Mouse (Mus musculus) gastrocnemius, adult 8-10 months (tissue): Measurements from ENCODE around the gene Haus4. TPM values are rescaled to one million over a fixed set of nuclear protein-coding genes. Genes with fewer than 3 reads are reported as not detected.

Experiments
- DNase-seq, 2 experiments: peaks; one replicate each; pipeline ENCODE4 v3.0.0; 2022; ENCODE audit warnings: low spot score in 2 of 2
- total RNA-seq, 4 experiments: library from RNA; stranded (reverse); gene quantifications; 2 replicates each; pipeline ENCODE4 v1.2.4; 2022

Gene Haus4
- total RNA-seq, 4 experiments from 2014 or later = 1.6 to 3.5 (median 3.1) TPM

DNA sequence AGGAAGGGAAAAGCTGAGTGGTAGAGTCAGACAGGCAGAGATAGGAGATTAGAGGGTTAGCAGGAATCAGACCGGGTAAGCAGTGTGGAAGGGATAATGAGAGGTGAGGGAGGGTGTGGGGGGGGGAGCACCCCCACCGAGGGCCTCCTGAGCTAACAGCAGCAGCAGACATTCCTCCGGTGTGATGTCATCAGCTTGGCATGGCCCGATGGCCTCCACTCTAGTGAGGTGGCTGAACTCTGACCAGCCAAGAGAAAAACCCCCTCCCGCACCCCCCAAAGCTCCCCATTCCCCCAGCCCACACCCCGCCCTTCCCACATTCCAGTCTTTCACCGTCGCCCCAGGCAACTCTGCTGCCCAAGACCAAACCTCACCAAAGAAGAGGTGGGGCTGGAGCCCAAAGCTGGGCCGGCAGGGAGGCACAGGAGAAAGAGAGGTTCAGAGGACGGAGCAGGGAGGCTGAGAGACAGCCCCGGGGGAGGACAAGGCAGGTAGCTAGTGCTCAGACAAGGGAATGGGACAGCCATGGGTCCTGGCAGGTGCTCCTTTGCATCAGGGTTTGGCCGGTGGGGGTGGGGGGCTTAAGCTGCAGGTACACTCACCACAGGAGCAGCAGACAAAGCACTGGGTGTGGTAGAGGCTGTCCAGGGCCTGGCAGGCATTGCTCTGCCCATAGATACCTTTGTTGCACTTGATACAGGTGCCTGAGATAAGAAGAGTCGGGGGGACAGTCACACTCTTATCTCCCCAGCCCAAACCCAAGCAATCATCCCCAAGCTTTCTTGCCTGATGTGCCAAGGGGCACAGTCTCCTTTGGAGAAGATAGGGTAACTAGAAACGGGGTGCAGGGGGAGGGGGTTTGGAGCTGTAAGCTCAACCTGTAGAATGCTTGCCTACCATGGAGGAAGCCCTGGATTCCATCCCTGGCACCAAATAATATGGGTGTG lies 18.6 kb upstream of the Haus4 start:
- DNase-seq = no peak

DNA sequence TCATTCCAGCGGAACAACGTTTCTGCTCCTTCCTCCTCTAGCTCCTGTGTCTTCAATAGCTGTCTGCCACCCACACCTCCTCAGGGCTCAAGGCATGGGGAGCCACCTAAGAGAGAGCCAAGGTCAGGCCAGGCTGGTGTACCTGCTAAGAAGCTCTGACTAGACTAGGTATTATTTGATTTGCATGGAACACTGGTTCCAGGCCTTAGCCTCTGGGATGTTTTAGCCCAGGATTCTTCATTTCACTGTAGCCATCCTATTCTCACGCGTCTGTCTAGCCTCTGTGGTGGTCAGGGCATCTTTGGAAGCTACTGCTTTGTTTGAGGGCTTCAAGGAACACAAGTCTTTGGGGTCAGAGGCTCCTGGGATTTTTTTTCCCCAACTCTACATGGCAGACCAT lies 17.7 kb upstream of the Haus4 start:
- no peak for DNase-seq

DNA sequence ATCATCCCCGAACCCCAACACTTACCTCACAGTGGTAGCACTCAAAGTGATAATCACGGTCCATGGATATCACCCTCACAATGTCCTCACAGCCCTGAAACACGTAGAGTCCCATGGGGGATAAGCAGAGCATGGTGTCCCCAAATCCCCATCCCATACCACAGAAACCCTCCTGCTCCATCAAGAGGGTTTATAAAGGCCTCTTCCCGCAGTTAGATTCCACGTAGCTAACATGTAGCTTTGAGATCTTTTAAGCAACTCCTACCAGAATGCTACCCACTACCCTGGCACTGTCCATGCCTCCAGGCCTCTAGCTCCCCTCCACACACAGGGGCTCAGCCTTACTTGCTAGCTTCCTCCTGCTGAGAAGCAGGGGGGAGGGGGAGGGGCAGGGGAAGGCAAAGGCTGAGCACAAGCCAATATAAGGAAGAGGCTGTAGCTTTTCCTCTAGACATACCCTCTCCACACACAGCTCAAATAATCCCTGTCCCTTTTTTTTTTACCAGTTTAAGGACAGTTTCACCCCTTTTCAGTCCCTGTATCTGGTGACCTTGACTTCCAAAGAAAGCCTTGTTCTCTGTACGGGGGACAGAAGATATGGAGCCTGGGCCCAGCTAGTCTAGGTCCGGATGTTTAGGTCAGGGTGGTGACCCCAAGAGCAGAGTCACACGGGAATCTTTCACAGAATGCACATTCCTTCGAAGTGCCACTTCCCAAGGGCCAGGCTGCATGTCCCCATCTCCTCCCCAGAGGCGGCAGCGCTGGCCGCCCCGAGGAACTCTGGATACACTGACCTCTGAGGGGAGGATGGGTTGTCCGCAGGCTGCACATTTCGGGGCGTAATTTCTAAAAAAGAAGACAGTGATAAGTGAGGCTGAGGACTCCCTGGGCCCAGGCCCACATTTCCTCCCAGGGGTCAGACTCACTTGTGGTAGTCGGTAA lies 15.3 kb upstream of the Haus4 start:
- DNase-seq = peak in 1 of 2 experiments; percentile 12

DNA sequence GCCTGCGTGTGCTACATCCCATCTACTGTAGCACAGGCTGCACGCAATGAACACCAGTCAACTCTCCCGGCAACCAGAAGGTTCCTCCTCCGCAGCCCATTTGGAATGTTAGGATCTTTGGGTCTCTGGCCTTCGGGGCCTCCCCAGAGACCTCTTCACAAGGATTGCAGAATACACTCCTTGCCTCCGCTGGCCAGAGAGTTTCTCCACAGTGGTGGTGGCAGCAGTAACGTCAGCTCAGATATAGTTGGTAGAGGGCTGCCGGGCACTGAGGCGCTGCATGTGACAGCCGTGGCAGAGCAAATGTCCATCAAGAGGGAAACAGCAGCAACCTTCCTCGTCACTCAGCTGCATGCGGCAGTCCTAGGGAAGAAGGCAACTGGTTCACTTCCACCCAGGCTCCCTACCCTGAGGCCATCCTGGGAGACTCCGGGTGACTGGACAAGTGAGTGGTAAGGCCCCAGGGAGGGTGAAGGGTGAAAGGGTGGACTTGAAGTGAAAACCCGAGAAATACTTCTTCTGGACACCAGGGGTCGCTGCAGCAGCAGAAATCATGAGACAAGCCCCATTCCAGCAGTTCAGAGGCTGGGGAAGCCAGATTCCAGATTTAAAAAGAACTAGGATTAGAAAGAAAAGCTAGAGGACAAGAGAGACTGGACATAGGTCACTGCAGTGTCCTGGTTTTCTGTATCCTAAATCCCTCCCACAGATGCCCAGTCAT lies 14.4 kb upstream of the Haus4 start:
- DNase-seq = peak; percentile 44 to 58

DNA sequence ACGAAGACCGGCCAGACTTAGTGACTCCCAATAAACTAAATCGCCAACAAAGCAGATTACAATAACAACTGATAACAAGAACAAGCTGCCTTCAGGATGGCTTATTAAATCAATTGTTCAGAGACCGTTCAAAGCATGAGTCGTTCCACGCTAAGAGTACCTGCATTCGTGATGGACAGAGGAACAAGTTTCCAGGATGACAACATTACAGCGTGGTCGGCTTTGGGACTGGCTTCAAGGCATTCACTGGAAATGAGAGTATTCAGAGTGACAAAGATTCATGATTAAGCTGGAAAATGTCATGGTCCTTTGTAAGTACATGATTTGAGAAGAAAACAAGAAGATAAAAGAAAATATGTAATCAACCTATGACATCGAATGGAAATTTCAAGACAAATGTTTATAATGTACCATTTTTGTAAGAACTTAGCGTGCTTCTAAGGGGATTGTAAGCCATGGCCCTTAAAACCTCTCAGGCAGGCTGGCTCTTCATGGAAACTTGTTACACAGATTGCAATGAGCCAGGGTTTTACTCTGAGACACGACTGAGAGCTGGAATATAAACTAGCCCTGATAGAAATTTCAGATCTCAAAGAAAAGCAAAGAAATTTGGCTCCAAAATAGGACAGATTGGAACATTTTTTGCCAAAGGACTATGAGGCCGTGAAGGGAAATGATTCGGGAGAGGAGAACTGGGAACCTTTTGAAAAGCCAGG lies 6.3 kb upstream of the Haus4 start:
- DNase-seq = no peak

DNA sequence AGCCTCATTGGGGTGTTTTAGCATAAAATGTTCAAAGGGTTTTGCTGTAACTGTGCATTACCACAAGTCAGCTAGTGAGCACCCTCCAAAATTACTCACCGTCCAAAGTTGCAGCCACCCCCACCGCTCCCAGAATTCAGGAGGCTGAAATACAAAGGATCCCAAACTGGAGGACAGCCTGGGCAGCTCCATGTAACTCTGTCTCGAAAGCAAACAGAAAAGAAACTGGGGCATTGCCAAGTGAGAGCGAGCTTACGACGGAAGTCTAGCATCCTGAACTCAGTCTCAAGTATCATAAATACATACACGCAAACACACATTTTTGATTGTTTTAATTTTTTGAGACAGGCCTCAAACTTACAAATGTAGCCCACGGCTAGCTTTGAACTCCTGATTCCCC lies 2.9 kb upstream of the Haus4 start:
- DNase-seq = no peak

DNA sequence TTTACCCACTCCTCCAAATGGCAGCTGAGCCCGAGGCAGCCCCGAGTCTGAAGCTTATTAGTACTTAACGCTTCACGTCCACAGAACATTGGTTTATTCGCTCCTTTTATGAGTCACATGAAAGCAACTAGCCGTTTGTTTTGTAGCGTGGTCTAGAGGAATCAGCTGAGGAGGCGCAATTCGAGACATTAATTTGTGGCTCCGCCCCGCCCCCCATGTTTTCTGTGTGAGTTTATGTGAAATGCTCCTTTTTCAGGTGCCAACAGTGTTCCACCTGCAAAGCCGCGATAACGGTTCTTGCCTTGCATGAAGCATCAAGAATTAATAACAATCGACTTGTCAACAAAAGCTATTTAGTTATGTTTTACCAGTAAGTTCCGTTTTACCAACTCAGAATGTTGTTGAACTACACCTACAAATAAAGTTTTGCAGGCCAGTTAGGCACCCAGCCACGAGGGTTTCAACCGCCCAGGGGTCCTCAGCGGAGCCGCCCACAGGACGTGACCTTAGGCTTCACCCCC lies 902 bp downstream of the Haus4 start:
- no peak for DNase-seq

DNA sequence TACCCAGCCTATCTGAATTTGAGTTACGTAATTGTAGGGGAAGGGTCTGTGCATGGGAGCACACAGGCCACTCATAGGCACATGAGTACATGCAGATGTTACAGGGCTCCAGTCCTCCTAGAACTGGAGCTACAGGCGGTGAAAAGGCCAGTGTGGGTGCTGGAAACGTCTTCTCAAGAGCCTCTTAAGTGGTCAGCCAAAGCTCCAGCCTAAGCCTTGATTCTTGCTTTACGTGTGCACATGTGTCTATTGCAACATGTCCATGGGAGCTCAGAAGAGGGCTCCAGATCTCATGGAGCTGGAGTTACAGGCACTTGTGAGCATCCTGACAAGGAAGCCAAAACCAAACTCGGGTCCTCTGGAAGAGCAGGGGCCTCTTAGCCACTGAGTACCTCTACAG lies 9.7 kb downstream of the Haus4 start:
- no peak for DNase-seq

DNA sequence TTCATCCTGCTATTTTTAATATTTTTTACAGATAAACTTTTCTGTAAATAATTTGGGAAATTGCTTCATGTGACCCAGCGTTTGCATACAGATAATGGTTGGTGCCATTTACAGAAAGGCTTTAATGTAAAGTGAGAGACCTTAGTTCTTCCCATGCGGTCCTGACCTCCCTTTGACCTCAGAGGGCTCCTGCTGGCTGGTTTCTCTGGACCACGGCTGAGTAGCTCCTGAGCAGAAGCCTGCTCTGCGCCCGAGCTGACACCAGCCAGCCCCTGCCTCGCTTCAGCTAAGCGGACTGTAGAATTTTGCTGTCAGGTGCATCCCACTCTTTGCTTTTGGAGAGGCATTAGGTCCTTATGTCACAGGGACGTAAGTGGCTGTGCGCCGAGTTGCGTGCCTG lies 13.6 kb downstream of the Haus4 start:
- no peak for DNase-seq

DNA sequence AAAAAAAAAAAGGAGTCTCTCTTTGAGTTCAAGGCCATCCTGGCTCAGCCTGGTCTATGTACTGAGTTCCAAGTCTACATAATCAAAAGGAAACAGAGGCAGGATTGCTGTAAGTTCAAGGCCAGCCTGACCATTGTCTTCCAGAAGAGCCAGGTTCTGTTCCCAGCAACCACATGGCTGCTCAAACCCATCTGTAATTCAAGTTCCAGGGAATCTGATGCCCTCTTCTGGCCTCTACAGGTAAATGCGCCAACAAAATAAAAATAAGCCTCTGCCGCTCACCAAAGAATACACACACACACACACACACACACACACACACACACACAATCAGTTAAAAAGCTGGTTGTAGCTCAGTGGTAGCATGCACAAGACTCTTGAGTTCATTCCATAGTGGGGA lies 15.8 kb downstream of the Haus4 start:
- DNase-seq = no peak

DNA sequence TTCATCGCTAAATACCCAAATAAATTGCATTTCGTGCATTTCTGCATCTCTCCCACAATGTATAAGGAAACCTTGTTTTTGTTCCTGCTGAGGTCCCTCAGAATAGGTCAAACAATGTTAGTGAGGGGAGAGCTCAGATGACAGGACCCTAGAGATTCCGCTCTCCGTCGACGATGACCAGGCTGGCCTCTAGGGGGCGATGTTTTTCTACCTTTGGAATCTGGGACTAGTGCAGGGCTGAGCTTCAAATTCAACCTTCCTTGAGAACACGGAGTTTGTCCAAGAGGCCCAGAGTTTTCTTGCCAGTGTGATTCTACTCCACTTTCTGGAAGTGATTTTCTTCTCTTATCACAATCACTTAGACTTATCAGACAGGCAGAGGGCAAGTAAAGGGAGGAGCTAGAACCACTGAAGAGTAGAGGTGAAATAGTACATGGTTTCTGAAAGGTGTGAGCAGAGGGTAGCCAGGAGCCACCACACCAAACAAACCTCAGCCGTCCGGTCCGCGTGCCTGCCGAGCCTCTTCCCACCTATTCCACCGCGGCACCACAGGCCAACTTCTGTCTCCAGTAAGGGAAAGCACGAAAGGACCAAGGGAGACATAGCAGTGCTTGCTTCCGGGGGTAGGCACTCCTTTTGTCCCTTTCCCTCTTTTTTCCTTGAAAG lies 25.8 kb downstream of the Haus4 start:
- peak; percentile 65 for DNase-seq

DNA sequence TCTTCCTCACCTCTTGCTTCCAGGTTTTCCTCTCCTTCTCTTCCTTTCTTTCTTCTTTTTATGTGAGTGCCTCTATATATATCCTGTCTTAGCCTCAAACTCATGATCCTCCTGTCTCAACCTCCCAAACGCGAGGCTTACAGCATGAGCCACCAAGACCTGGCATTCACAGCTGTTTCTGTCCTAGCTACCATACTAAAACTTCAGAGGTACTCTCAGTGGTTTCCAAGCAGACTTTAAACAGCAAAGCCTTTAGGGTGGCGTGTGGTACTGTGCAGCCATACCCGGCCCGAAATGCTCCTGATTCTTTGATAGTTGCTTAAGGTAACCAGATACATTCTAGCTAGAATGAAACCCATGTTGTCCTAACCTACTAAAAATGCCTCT lies 26.4 kb downstream of the Haus4 start:
- DNase-seq = no peak

DNA sequence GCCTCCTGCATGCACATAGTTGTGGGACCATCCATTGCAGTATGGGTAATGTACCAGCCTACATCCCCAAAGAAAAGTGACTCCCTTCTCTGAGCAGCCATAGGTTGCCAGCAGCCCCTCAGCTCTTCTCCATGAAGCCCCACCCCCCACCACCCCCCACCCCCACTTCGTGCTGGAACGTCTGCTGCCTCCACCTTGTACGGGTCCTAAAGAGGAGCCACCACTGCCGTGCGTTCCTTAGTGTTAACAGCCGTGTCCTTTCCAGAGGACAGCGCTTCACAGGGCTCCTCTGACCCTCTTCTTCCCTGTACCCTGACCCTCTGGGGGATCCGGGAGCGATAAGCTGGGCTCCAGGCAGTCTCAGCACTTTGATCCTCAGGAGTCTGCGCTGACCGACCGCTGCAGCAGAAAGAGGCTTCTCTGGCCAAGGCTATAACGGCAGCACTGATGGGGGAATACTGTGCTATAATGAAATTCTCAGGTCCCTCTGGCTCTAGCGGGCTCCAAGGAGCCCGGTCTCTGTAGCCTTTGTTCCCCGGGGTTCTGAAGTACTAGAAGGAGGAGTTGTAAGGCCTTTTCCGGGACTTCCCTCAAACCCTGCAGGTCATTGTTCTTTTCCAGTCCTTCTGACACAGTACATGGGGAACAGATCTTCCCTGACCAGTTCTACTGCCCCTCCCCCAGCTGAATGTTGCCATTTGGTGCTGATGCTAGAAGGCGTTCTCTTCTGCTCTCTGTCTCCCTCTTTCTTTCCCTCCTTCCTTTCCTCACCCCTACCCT lies 27.0 kb downstream of the Haus4 start:
- no peak for DNase-seq

DNA sequence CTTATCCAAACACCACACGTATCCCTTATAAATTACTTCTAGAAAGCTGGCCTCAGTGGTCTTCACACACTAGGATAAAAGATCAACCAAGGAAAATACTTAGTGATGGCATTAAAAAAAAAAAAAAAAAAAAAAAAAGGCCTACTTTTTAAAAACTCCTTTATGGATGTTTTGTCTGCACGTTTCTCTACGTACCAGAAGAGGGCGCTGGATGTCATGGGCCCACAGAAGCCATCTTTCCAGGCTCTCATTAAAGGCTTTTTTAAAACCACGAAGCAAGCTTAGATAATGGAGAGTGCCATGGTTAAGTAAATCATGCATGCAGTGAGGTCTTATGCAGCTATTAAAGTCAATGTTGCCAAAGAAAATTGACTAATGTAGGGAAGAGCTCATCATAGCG lies 30.8 kb downstream of the Haus4 start:
- DNase-seq = no peak

DNA sequence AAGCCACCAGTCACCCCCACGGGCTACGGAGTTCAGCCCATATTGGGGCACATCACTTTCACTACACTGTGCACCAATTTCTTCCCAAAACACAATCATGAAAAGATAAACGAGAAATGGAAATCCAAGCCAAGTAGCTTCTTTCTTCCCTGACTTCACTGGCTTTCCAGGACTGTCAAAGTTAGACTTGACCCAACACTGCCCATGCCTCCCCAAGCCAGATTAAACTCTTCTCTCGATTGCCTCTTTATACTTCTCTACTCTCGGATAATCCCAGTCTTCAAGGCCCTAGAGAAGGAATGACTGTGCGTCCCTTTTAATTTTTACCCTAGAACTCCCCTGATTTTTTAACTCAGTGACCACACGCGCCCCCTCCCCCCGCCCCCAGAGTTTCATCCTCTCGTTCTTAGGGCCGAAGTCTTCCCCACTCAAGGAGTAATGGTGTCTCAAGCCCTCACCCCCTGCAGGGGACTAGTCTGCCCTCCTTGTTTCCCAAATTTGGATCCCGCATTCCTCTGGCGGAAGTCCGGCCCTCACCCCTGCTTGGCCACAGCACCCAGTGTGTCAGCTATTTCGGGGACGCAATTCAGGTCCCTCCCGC lies 37.6 kb downstream of the Haus4 start:
- DNase-seq = no peak

DNA sequence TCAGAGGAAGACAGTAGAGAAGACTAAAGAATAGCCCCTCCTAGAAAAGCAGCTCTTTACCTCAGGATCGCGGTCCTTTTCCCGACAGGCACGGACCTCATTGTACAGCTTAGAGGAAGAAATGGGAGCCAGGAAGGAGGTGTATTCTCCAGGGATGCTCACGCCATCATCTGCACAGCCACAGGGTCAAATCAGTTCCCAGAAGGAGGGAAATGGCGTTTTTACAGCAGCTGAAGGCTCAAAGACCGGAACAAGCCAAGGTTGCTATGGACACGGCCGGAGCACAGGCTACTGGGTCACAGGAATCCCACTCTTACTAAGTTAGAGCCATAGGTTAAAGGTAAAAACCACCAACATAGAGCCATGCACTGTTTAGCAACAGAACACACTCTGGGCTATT lies 44.6 kb downstream of the Haus4 start:
- DNase-seq = no peak

DNA sequence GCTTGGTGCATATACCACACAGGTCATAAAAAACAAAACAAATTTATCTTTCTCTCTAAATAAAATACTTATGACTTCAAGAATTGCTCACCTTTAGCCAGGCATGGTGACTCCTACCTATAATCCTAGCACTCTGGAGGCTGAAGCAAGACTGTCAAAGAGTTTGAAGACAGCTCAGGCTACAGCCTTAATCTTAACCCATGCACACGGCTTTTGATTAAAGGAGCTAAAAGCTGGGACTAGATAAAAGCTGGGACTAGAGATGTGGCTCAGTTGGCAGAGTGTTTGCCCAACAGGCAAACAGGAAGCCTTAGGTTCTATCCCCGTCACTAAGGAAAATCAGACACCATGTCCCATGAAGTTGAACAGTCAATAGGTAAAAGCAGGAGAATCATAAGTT lies 51.3 kb downstream of the Haus4 start:
- no peak for DNase-seq

DNA sequence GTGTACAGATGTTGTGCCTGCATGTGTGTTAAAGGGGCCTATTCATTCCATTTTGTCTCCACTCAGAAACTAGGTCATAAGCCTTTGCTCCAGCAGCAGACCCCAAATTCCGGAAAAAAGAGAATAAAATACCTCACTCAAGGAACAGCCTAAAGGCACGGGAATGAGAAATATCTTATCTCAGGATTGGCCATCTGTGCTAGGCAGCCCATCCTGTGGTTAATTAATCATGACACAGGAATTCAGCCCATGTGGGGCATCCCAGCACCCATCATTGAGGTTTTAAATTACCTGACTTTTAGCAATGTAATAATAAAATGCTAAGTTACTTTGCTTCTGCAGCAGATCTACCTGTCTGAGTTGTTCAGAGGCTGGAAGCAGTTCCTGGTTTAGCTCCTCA lies 53.1 kb downstream of the Haus4 start:
- no peak for DNase-seq

DNA sequence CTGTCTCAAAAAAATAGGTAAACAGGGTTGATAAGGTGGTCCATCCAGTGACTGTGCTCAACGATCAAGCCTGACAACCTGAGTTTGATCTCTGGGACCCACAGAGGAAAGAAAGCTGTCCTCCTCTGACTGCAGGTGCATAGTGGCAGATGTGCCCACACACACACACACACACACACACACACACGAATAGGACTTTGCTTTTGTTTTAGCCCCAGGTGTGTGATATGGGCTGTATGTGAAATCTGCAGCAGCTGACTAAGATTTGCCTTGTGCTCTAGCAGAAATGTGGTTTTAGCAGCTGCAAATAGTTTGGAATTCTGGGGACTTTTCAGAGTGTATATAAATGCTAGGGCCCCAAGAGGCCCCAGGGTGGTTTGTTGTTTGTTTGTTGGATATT lies 55.1 kb downstream of the Haus4 start:
- no peak for DNase-seq
